Mouse (Mus musculus): ENCODE results near the gene Gm7075.

- TF ChIP-seq POLR2A (IDR thresholded peaks at IDR 0.05; ENCODE audit: insufficient read depth, low read depth, low read length) (no peak), CTCF (IDR thresholded peaks at IDR 0.05; ENCODE audit: insufficient read depth, low read depth, low read length) (no peak)
These were observed 34.6 kb downstream of the Gm7075 start for GRCm38 (mm10) chr10:63386991-63387390.

Measured in olfactory bulb, adult 2 months (tissue).